Mouse (Mus musculus) G1E (cell line): ENCODE measurements around the gene Deup1. TPM values are rescaled to one million over a fixed set of nuclear protein-coding genes. Genes with fewer than 3 reads are reported as not detected.

ENCODE experiments used
- ATAC-seq: 2 replicates; pipeline ENCODE4 v1.8.0; 2016; ENCODE audit warnings: mild to moderate bottlenecking; ENCODE audit not compliant: insufficient number of reproducible peaks, poor library complexity, low FRiP score, severe bottlenecking; ENCODE audit errors: extremely low read depth
- DNase-seq: peaks from one replicate; pipeline ENCODE4 v3.0.0; 2012; ENCODE audit warnings: low spot score
- H3K27me3 ChIP-seq: 2 replicates; pipeline ENCODE4 v1.6.1; 2012; ENCODE audit warnings: mild to moderate bottlenecking, low read length, inconsistent platforms; ENCODE audit not compliant: insufficient read depth
- H3K36me3 ChIP-seq: replicated peaks from 2 replicates; pipeline ENCODE3; 2012; ENCODE audit warnings: mild to moderate bottlenecking, inconsistent platforms
- H3K4me1 ChIP-seq: 2 replicates; pipeline ENCODE4 v1.6.1; 2012; ENCODE audit warnings: low read depth, low read length, inconsistent platforms, mixed read lengths; ENCODE audit not compliant: insufficient read depth
- H3K4me3 ChIP-seq: 2 replicates; pipeline ENCODE4 v1.5.1; 2012; ENCODE audit warnings: low read depth, mild to moderate bottlenecking, inconsistent platforms, low read length, moderate library complexity, mixed read lengths
- H3K9me3 ChIP-seq: replicated peaks from 2 replicates; pipeline ENCODE4 v1.6.1; 2012; ENCODE audit warnings: inconsistent platforms
- CTCF ChIP-seq: IDR thresholded peaks from 2 replicates; pipeline ENCODE4 v1.5.1; 2012; ENCODE audit warnings: low read depth, low read length, inconsistent platforms, mixed read lengths
- GATA1 ChIP-seq: IDR thresholded peaks from 2 replicates; pipeline ENCODE4 v1.6.1; 2012; ENCODE audit warnings: borderline replicate concordance, low read length, inconsistent platforms, mixed read lengths
- GATA2 ChIP-seq: IDR thresholded peaks from 2 replicates; pipeline ENCODE4 v1.6.1; 2012; ENCODE audit warnings: low read depth, low read length, inconsistent platforms, borderline replicate concordance
- POLR2AphosphoS5 ChIP-seq: IDR thresholded peaks from 2 replicates; pipeline ENCODE4 v1.6.1; 2012; ENCODE audit warnings: low read depth, low read length, inconsistent platforms; ENCODE audit not compliant: insufficient replicate concordance
- TAL1 ChIP-seq: conservative IDR thresholded peaks from 2 replicates; pipeline ENCODE4 v1.6.1; 2012; ENCODE audit warnings: low read depth, low read length, inconsistent platforms, mixed read lengths
- polyA plus RNA-seq: library from polyadenylated mRNA; stranded (reverse); fragments of >175 nt; gene quantifications from 2 replicates; pipeline ENCODE4 v1.2.3, GENCODE M21; 2012
- total RNA-seq, 2 experiments: library from RNA; stranded (forward) in 1 of 2; stranded (reverse) in 1 of 2; fragments of 200-1000 nt in 1 of 2; fragments of >200 nt in 1 of 2; fragmentation: Nextera tagmentation in 1 of 2; gene quantifications; 2 replicates each; pipeline ENCODE4 v1.2.3; 2014 to 2017

Gene Deup1
- total and polyA plus RNA-seq, 3 experiments: 0.11 TPM; not detected in 2

DNA sequence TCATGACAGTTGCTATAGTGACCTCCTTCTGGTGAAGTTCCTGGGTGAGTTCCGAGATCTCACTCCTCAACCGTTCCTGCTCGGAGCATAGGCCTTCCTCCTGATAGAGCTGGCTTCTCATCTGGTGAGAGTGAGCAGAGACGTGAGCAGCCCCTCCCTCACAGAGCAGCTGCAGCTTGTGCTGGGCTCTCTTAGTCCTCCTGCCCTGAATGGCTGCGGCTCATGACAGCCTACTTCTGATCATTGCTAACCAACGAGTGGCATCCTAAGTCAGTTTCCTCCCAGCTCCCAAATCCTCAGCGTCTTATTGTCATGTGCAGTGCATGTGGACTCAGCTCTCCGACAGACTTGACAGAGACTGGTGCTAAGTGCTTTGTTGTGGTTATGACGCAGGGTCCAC, 43.5 kb downstream of the Deup1 start:
- no peaks in the 10 kb centered on the region for H3K36me3 ChIP-seq
- H3K4me3 ChIP-seq: no peak overlapping the region
- ATAC-seq (no peak), DNase-seq (no peak)
- H3K9me3 ChIP-seq: no peaks in the 10 kb centered on the region
- TF ChIP-seq POLR2AphosphoS5 (no peak), GATA2 (no peak), CTCF (no peak), GATA1 (no peak), TAL1 (no peak)
- no peaks in the 10 kb centered on the region for H3K4me1 ChIP-seq
- H3K27me3 ChIP-seq: no peaks in the 10 kb centered on the region

DNA sequence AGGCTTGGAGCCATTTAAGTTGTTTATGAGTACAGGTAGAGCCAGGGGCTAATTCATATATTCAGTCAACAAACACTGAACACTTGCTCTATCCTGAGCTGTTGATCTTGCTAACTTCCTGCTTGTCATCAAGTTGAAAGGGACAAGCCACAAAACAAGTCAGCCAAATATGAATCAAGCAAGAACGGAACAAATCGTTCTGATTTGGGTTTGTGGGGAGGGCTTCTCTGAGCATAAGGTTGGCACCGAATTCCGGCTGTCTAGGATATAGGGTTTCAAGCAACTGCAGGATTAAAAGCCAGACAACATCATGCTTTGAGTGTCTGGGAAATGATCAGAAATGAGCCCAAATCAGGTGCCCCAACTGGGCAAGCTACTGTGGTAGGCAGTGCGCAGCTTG, 45.7 kb downstream of the Deup1 start:
- no peaks in the 10 kb centered on the region for H3K27me3 ChIP-seq
- H3K9me3 ChIP-seq: no peaks in the 10 kb centered on the region
- no peaks in the 10 kb centered on the region for H3K36me3 ChIP-seq
- ATAC-seq (no peak), DNase-seq (no peak)
- H3K4me3 ChIP-seq: no peak overlapping the region
- H3K4me1 ChIP-seq: no peaks in the 10 kb centered on the region
- TF ChIP-seq GATA2: no peak
- no peak for TF ChIP-seq POLR2AphosphoS5
- no peak for TF ChIP-seq TAL1
- no peak for TF ChIP-seq GATA1
- no peak for TF ChIP-seq CTCF

DNA sequence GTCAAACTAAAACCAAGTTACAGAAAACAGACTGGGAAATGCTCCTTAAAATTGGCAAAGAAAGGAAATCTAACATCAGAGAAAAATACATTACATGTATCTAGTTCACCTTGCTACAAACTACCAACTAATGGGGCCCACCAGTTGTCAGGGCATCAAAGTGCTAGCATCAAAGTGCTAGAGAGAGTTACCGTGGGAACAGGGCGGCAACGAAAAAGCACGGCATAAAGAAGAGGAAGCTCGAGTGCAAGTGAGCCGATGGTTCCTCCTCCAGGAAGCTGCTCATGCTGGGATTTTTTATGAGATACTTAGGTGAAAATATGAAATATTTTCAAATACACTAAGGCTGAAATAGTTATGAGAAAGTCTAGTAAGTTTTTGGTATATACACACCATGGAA, 47.6 kb downstream of the Deup1 start:
- Histone ChIP-seq H3K36me3 (no peaks in the 10 kb centered on the region), H3K9me3 (no peaks in the 10 kb centered on the region), H3K27me3 (no peaks in the 10 kb centered on the region), H3K4me1 (no peaks in the 10 kb centered on the region), H3K4me3 (no peak overlapping the region)
- DNase-seq: no peak
- TF ChIP-seq GATA2 (no peak), CTCF (no peak), TAL1 (no peak), POLR2AphosphoS5 (no peak), GATA1 (no peak)
- no peak for ATAC-seq

DNA sequence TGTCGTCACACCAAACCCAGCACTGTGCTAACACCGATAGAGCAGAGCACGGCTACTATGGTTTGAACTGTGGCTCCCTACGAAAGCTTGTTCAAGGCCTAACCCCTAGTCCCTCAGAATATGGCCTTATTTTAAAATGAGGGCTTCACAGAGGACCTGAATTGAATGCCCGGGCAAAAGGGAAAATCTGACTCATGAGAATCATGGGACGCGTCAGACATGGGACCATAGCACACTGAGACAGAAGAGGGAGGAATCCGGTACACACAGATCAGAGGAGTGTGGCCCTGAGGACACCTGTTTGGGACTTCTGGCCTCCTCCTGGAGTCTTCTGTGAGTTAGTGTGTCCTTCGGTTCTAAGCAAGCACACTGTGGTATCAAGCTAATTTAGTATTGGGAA, 48.8 kb downstream of the Deup1 start:
- Histone ChIP-seq H3K9me3 (no peaks in the 10 kb centered on the region), H3K27me3 (no peaks in the 10 kb centered on the region), H3K4me1 (no peaks in the 10 kb centered on the region), H3K4me3 (no peak overlapping the region), H3K36me3 (no peaks in the 10 kb centered on the region)
- ATAC-seq (no peak), DNase-seq (no peak)
- TF ChIP-seq TAL1: no peak
- no peak for TF ChIP-seq POLR2AphosphoS5
- no peak for TF ChIP-seq GATA2
- no peak for TF ChIP-seq GATA1
- no peak for TF ChIP-seq CTCF

DNA sequence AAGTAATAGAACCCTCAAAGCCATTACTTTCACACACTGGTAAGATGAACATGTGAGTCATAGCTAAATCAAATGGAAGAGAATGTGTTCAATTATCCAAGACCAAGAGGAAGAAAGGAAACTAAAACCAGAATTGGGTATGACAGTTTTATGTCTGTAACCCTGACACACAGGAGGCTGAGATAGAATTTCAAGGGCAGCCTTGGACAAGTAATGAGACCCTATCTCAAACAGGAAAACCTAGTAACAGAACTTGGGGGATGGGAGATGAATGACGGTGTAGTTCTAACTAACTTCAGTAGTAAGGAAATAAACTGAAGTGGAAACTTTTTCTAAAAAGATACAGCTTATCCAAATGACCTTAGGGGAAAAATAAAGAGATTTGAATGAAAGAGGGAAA, 49.3 kb downstream of the Deup1 start:
- Histone ChIP-seq H3K9me3 (no peaks in the 10 kb centered on the region), H3K4me1 (no peaks in the 10 kb centered on the region), H3K27me3 (no peaks in the 10 kb centered on the region), H3K36me3 (no peaks in the 10 kb centered on the region), H3K4me3 (no peak overlapping the region)
- ATAC-seq (no peak), DNase-seq (no peak)
- TF ChIP-seq TAL1: no peak
- no peak for TF ChIP-seq POLR2AphosphoS5
- no peak for TF ChIP-seq CTCF
- no peak for TF ChIP-seq GATA2
- no peak for TF ChIP-seq GATA1

DNA sequence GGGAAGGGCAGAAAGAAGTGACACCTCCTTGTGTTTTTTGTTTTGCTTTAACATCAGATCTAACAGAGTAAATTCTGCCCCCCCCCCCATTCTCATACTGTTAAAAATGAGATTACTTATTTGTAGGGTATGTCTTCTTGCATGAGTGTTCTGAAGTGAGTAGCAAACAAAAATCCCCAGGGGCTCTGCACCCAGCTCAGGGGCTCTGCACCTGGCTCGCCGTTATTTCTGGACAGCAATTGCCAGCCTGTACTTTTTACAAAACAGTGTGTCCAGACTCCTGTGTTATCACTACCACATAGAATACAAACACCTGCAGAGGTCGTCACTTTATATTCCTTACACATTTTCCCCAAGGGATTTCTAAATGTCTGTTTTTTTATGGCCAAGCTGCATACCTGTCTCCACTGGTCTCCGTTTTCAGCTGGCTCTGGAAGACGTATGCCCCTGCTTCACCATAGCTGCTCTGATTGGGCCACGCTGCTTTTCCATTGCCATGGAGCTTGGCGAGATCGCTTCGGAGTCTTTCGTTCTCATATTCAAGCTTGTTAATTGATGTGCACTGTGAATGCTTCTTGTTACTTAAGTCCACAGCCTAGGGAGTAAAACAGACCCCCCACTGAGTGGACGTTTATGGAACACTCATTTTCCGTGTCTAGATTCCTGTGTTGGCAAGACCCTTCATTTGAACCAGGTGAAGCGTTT, 52.8 kb downstream of the Deup1 start:
- no peak for TF ChIP-seq GATA1
- TF ChIP-seq GATA2: no peak
- no peak for TF ChIP-seq TAL1
- no peak for TF ChIP-seq CTCF
- TF ChIP-seq POLR2AphosphoS5: no peak
- H3K27me3 ChIP-seq: 0 out of 2 replicates have a peak, but pooled peaks cover 4% of the 10 kb centered on the region
- ATAC-seq (no peak), DNase-seq (no peak)
- no peaks in the 10 kb centered on the region for H3K9me3 ChIP-seq
- H3K4me3 ChIP-seq: no peak overlapping the region
- no peaks in the 10 kb centered on the region for H3K36me3 ChIP-seq
- no peaks in the 10 kb centered on the region for H3K4me1 ChIP-seq

DNA sequence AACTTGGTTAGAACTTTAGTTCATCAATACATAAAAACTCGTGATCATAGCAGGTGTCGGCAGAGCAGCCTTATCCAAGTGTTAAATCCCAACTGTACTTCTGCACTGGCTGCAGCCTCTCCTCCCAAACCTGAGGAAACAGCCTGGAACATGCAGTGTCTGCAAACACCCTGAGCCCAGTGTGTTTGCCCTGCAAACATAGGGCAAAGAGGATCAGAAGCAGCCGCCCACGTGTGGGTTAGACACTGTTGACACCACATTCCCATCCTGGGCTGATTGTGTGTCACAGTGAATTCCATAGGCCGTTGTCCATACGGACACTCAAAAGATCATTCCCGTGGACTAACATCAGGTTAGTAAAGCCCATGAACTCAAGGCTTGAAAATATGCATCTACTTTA, 65.4 kb downstream of the Deup1 start:
- DNase-seq (no peak), ATAC-seq (no peak)
- Histone ChIP-seq H3K4me3 (no peak overlapping the region), H3K27me3 (no peaks in the 10 kb centered on the region), H3K36me3 (no peaks in the 10 kb centered on the region), H3K4me1 (no peaks in the 10 kb centered on the region), H3K9me3 (no peaks in the 10 kb centered on the region)
- no peak for TF ChIP-seq CTCF
- TF ChIP-seq TAL1: no peak
- TF ChIP-seq POLR2AphosphoS5: no peak
- no peak for TF ChIP-seq GATA2
- TF ChIP-seq GATA1: no peak
